Mouse (Mus musculus) neutrophil, adult 59 days (primary cell): ENCODE measurements around the gene Grik5. TPM values are rescaled to one million over a fixed set of nuclear protein-coding genes. Genes with fewer than 3 reads are reported as not detected.

Experiments
- total RNA-seq, 2 experiments: library from RNA; stranded (reverse); gene quantifications; 1 replicate in 1 of 2; 2 replicates in 1 of 2; pipeline ENCODE4 v1.2.4; 2023

Grik5 gene
- 1 to 10 TPM; 3.5 to 3.7 TPM for total RNA-seq

GRCm38 (mm10) chr7:25071979-25072715 is at the start of gene Grik5, which contains the start of gene Zfp574:
TSS of gene Grik5 (minus strand) at chr7:25072346.
TSS of gene Zfp574 (plus strand) at chr7:25072567.

GRCm38 (mm10) chr7:25005421-25006065 is 66.6 kb downstream of the Grik5 start, which contains the start of gene Atp1a3:
TSS of gene Atp1a3 (minus strand) at chr7:25005958.

DNA sequence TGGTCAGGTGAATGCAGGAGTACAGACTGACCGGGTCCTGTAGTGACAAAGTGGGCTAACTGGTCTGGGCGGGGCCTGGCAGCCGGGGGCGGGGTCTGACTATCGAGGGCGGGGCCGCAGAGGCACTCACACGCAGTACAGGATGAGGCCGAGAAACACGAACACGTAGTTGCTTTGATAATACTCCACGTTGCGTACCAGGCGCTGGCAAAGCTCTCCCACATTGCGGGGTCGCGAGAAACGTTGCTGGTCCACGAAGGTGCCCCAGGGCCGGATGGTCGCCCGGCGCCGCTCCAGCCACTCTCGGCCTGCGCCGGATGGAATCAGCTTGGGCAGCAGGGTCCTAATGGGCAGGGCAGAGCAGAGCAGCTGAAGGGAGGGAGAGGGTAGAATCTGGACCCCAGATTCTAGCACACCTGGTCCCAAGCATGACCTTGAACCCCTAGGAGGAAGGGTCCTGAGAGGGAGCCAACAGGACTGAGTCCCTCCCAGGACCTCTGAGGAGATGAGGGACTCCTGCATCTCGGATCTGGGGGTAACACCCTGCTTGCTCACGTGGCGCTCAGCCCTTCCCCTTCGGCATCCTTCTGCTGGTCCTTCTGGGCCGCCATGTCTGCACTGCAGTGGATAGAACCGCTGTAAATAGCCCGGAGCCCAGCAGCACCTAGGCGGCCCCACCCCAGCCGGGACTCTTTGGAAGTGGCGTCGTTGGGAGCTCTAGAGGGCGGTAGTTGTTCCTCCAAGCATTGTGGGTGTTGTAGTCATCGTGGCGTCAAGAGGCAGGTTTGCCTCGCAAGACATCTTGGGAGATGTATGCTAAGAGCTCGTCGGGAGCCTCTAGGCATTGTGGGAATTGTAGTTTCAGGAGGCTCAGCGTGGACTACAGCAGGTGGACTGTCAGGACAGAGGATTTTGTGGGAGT is 99.9 kb downstream of the Grik5 start, which contains the start of gene Rabac1:
Gene Rabac1 (minus strand): TSS at position 783 of the 922 bp plus-strand sequence.

Other genes starting within 250 kb of the Grik5 start
- gene Gm9844, start 210.1 kb downstream of the Grik5 start, total RNA-seq: 1 to 10 TPM; 1.0 to 1.9 TPM
- not detected for gene Lypd4, start 202.4 kb downstream of the Grik5 start, total RNA-seq
- not detected for gene Dmrtc2, start 202.3 kb downstream of the Grik5 start, total RNA-seq
- gene Rps19, start 188.0 kb downstream of the Grik5 start, total RNA-seq: 100 to 1,000 TPM; 709 to 835 TPM
- gene Cd79a, start 175.0 kb downstream of the Grik5 start, total RNA-seq: 10 to 100 TPM in 1 of 2 experiments, 1 to 10 TPM in 1; 6.0 to 16.1 TPM
- gene Arhgef1, start 169.4 kb downstream of the Grik5 start, total RNA-seq: 100 to 1,000 TPM; 599 to 603 TPM
- not detected for gene Gm4881, start 127.9 kb downstream of the Grik5 start, total RNA-seq
- 100 to 1,000 TPM; 126 to 160 TPM for gene Rabac1, start 99.6 kb downstream of the Grik5 start, total RNA-seq
- gene Atp1a3, start 66.4 kb downstream of the Grik5 start, total RNA-seq: 100 to 1,000 TPM; 196 to 231 TPM
- gene Zfp574, start 221 bp upstream of the Grik5 start, total RNA-seq: 10 to 100 TPM; 12.7 to 14.1 TPM
- gene Pou2f2, start 107.4 kb upstream of the Grik5 start, total RNA-seq: 10 to 100 TPM; 11.7 to 17.2 TPM
- gene Dedd2, start 148.3 kb upstream of the Grik5 start, total RNA-seq: 100 to 1,000 TPM; 131 to 137 TPM
- 10 to 100 TPM in 1 of 2 experiments, 1 to 10 TPM in 1; 9.5 to 11.0 TPM for gene Zfp526, start 149.1 kb upstream of the Grik5 start, total RNA-seq
- 10 to 100 TPM; 84.5 to 86.1 TPM for gene Gsk3a, start 165.5 kb upstream of the Grik5 start, total RNA-seq
- 10 to 100 TPM; 10.1 to 12.8 TPM for gene Erf, start 178.4 kb upstream of the Grik5 start, total RNA-seq
- 100 to 1,000 TPM; 185 to 219 TPM for gene Cic, start 195.4 kb upstream of the Grik5 start, total RNA-seq
- 10 to 100 TPM in 1 of 2 experiments, 1 to 10 TPM in 1; 8.1 to 12.4 TPM for gene Pafah1b3, start 225.6 kb upstream of the Grik5 start, total RNA-seq
- not detected for gene Prr19, start 229.1 kb upstream of the Grik5 start, total RNA-seq
- not detected for gene Tmem145, start 233.8 kb upstream of the Grik5 start, total RNA-seq
- 1 to 10 TPM; 2.3 to 3.3 TPM for gene Megf8, start 244.8 kb upstream of the Grik5 start, total RNA-seq